Mouse (Mus musculus): ENCODE data around the gene Smim4. TPM values are rescaled to one million over a fixed set of nuclear protein-coding genes. Genes with fewer than 3 reads are reported as not detected.

Smim4 gene
- total RNA-seq, 2 experiments from 2014 or later = 61.8 to 205 TPM

- no peak for ATAC-seq (replicated peaks; ENCODE audit: low FRiP score, low TSS enrichment, poor library complexity, severe bottlenecking)
Observed at GRCm38 (mm10) chr14:31140141-31140540, 11.4 kb upstream of the Smim4 start.

- no peak for ATAC-seq (replicated peaks; ENCODE audit: low FRiP score, low TSS enrichment, poor library complexity, severe bottlenecking)
Observed at GRCm38 (mm10) chr14:31139666-31140065, 10.9 kb upstream of the Smim4 start.

- no peak for ATAC-seq (replicated peaks; ENCODE audit: low FRiP score, low TSS enrichment, poor library complexity, severe bottlenecking)
Observed at GRCm38 (mm10) chr14:31138897-31139429, 10.2 kb upstream of the Smim4 start.

GRCm38 (mm10) chr14:31138219-31138896 lies 9.6 kb upstream of the Smim4 start:
- no peak for ATAC-seq (replicated peaks; ENCODE audit: low FRiP score, low TSS enrichment, poor library complexity, severe bottlenecking)

GRCm38 (mm10) chr14:31137791-31138190 lies 9.0 kb upstream of the Smim4 start:
- ATAC-seq (replicated peaks; ENCODE audit: low FRiP score, low TSS enrichment, poor library complexity, severe bottlenecking) = no peak

GRCm38 (mm10) chr14:31137281-31137595 lies 8.5 kb upstream of the Smim4 start:
- no peak for ATAC-seq (replicated peaks; ENCODE audit: low FRiP score, low TSS enrichment, poor library complexity, severe bottlenecking)

- no peak for ATAC-seq (replicated peaks; ENCODE audit: low FRiP score, low TSS enrichment, poor library complexity, severe bottlenecking)
Observed at GRCm38 (mm10) chr14:31136411-31137280, 7.9 kb upstream of the Smim4 start.

GRCm38 (mm10) chr14:31135495-31136410 lies 7.0 kb upstream of the Smim4 start:
- ATAC-seq (replicated peaks; ENCODE audit: low FRiP score, low TSS enrichment, poor library complexity, severe bottlenecking) = no peak

- ATAC-seq (replicated peaks; ENCODE audit: low FRiP score, low TSS enrichment, poor library complexity, severe bottlenecking) = no peak
Observed at GRCm38 (mm10) chr14:31134015-31135000, 5.6 kb upstream of the Smim4 start.

- no peak for ATAC-seq (replicated peaks; ENCODE audit: low FRiP score, low TSS enrichment, poor library complexity, severe bottlenecking)
Observed at GRCm38 (mm10) chr14:31133023-31133665, 4.4 kb upstream of the Smim4 start.

- no peak for ATAC-seq (replicated peaks; ENCODE audit: low FRiP score, low TSS enrichment, poor library complexity, severe bottlenecking)
Observed at GRCm38 (mm10) chr14:31132491-31132975, 3.8 kb upstream of the Smim4 start.

GRCm38 (mm10) chr14:31132031-31132430 lies 3.3 kb upstream of the Smim4 start:
- ATAC-seq (replicated peaks; ENCODE audit: low FRiP score, low TSS enrichment, poor library complexity, severe bottlenecking) = peak; percentile 39

- ATAC-seq (replicated peaks; ENCODE audit: low FRiP score, low TSS enrichment, poor library complexity, severe bottlenecking) = no peak
Observed at GRCm38 (mm10) chr14:31131272-31131821, 2.6 kb upstream of the Smim4 start.

GRCm38 (mm10) chr14:31130236-31131220 lies 1.8 kb upstream of the Smim4 start, which contains the start of gene Nt5dc2:
Gene Nt5dc2, plus strand, starts transcription at chr14:31131053.
- peak; percentile 35; the same call in 1 of the 2 replicates for ATAC-seq (replicated peaks; ENCODE audit: low FRiP score, low TSS enrichment, poor library complexity, severe bottlenecking)

- no peak for ATAC-seq (replicated peaks; ENCODE audit: low FRiP score, low TSS enrichment, poor library complexity, severe bottlenecking)
Observed at GRCm38 (mm10) chr14:31129326-31130235, 825 bp upstream of the Smim4 start.

Data from megakaryocyte-erythroid progenitor cell, adult 5-6 weeks (primary cell).